Mouse (Mus musculus): ENCODE measurements around the gene Slc29a1. TPM values are rescaled to one million over a fixed set of nuclear protein-coding genes. Genes with fewer than 3 reads are reported as not detected.
A peak's percentile ranks its signal among the peaks of the same experiment; 100 is the strongest.

Slc29a1 gene
- polyA plus RNA-seq, 1 experiment from 2014 or later: 53.4 TPM

- 74% methylated on average over 15 of the region's 15 CpGs for WGBS
- no peaks in the 10 kb centered on the region for H3K9me3 ChIP-seq
- no peaks in the 10 kb centered on the region for H3K36me3 ChIP-seq (replicated peaks)
- peaks cover 17% of the 10 kb centered on the region for H3K27me3 ChIP-seq (replicated peaks; ENCODE audit: low read depth, poor library complexity, severe bottlenecking)
- H3K4me1 ChIP-seq: peaks cover 19% of the 10 kb centered on the region
- H3K4me3 ChIP-seq: no peak overlapping the region
- DNase-seq (ENCODE audit: low spot score): no peak
- H3K27ac ChIP-seq (replicated peaks): no peak overlapping the region
These were observed 7.8 kb upstream of the Slc29a1 start for GRCm38 (mm10) chr17:45606992-45607879.

GRCm38 (mm10) chr17:45602984-45603383 lies 3.6 kb upstream of the Slc29a1 start:
- peaks cover 43% of the 10 kb centered on the region for H3K4me1 ChIP-seq
- no peaks in the 10 kb centered on the region for H3K36me3 ChIP-seq (replicated peaks)
- no peak overlapping the region for H3K27ac ChIP-seq (replicated peaks)
- WGBS: 71% methylated on average over 3 of the region's 3 CpGs
- peaks cover 59% of the 10 kb centered on the region for H3K27me3 ChIP-seq (replicated peaks; ENCODE audit: low read depth, poor library complexity, severe bottlenecking)
- no peak for DNase-seq (ENCODE audit: low spot score)
- H3K4me3 ChIP-seq: no peak overlapping the region
- no peaks in the 10 kb centered on the region for H3K9me3 ChIP-seq

- H3K4me3 ChIP-seq: peak within 1 kb of the TSS; percentile 22
- peaks cover 54% of the 10 kb centered on the region for H3K4me1 ChIP-seq
- peak within 1 kb of the TSS; percentile 63 for H3K27ac ChIP-seq (replicated peaks)
- H3K36me3 ChIP-seq (replicated peaks): no peaks in the 10 kb centered on the region
- 25% methylated on average over 6 of the region's 6 CpGs for WGBS
- peak; percentile 75 for DNase-seq (ENCODE audit: low spot score)
- no peaks in the 10 kb centered on the region for H3K9me3 ChIP-seq
- peaks cover 70% of the 10 kb centered on the region for H3K27me3 ChIP-seq (replicated peaks; ENCODE audit: low read depth, poor library complexity, severe bottlenecking)
These were observed 2.5 kb upstream of the Slc29a1 start, which contains the start of gene Mymx for GRCm38 (mm10) chr17:45601877-45602304. Mymx (minus strand) TSS chr17:45602102.

DNA sequence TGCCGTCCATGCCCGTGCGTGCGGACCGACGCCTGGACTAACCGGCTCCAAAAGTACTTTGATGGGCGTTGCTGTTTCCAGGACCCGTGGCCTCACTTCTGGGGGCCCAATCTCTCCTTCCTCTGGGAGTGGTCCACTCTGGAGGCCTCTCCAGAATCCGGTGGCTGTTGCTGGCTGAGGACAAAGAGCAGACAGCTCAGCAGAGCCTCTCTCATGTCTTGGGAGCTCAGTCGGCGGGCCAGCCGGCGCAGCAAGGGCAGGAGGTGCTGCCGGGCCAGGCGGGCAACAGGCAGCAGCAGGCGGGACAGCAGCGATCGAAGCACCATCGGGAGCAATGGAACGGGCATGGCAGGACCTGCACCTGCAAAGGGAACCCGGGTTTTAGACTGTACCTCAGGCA lies 1.9 kb upstream of the Slc29a1 start:
- WGBS: 8% methylated on average over 22 of the region's 22 CpGs
- Histone ChIP-seq H3K36me3 (replicated peaks) (no peaks in the 10 kb centered on the region), H3K27ac (replicated peaks) (peak overlapping the region; percentile 63), H3K9me3 (no peaks in the 10 kb centered on the region), H3K27me3 (replicated peaks; ENCODE audit: low read depth, poor library complexity, severe bottlenecking) (peaks cover 75% of the 10 kb centered on the region), H3K4me1 (peaks cover 59% of the 10 kb centered on the region), H3K4me3 (peak overlapping the region; percentile 22)
- peak; percentile 50 for DNase-seq (ENCODE audit: low spot score)

DNA sequence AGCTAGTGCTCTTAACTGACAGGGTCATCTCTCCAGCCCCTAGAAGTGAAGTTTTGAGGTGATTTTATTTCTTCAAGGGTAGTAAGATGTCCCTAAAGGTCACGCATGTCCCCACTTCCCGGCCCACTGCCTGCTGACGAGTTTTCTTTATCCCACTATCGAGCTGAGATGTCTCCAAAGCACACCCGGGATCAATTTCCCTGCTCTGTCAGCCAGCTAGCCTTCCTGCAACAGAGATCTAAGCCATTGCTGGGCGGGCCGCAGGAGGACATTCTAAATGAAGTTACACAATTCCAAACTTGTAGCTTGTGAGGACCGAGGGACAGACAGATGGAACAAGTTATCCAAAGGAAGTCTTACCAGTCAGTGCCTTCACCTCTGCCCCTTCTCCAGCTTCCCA lies 861 bp upstream of the Slc29a1 start:
- Histone ChIP-seq H3K27ac (replicated peaks) (peak overlapping the region; percentile 76; the same call in 1 of the 2 replicates), H3K36me3 (replicated peaks) (no peaks in the 10 kb centered on the region), H3K4me3 (0 out of 2 replicates have a peak overlapping the region, but pooled peaks have one; percentile 8), H3K27me3 (replicated peaks; ENCODE audit: low read depth, poor library complexity, severe bottlenecking) (peaks cover 86% of the 10 kb centered on the region), H3K4me1 (peaks cover 70% of the 10 kb centered on the region), H3K9me3 (no peaks in the 10 kb centered on the region)
- peak; percentile 59 for DNase-seq (ENCODE audit: low spot score)
- 22% methylated on average over 8 of the region's 8 CpGs for WGBS

DNA sequence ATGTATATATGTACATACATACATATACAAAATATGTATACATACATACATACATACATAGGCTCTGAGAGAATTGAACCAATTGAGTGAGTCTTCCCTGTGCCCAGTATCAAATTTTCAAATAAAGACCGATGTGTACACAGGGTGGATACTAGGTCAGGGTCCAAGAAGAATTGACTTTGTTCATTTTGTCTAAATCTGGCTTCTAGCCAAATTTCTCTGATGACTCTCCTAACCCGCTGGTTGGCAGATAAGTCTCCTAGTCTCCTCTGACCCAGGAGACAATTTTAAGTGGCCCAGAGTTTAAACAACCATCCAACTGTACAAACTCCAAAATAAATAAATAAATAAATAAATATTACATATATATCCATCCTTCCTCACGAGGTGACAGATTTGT lies 515 bp downstream of the Slc29a1 start:
- no peak for DNase-seq (ENCODE audit: low spot score)
- Histone ChIP-seq H3K9me3 (no peaks in the 10 kb centered on the region), H3K36me3 (replicated peaks) (no peaks in the 10 kb centered on the region), H3K4me1 (peaks cover 84% of the 10 kb centered on the region), H3K4me3 (peak overlapping the region; percentile 58), H3K27ac (replicated peaks) (no peak overlapping the region), H3K27me3 (replicated peaks; ENCODE audit: low read depth, poor library complexity, severe bottlenecking) (peaks cover 99% of the 10 kb centered on the region)
- 56% methylated on average over 3 of the region's 3 CpGs for WGBS

GRCm38 (mm10) chr17:45598376-45598775 lies 1.0 kb downstream of the Slc29a1 start:
- Histone ChIP-seq H3K9me3 (no peaks in the 10 kb centered on the region), H3K4me1 (peaks cover 89% of the 10 kb centered on the region), H3K4me3 (no peak overlapping the region), H3K36me3 (replicated peaks) (no peaks in the 10 kb centered on the region), H3K27me3 (replicated peaks; ENCODE audit: low read depth, poor library complexity, severe bottlenecking) (peaks cover 99% of the 10 kb centered on the region), H3K27ac (replicated peaks) (no peak overlapping the region)
- 92% methylated on average over 2 of the region's 2 CpGs for WGBS
- DNase-seq (ENCODE audit: low spot score): no peak

DNA sequence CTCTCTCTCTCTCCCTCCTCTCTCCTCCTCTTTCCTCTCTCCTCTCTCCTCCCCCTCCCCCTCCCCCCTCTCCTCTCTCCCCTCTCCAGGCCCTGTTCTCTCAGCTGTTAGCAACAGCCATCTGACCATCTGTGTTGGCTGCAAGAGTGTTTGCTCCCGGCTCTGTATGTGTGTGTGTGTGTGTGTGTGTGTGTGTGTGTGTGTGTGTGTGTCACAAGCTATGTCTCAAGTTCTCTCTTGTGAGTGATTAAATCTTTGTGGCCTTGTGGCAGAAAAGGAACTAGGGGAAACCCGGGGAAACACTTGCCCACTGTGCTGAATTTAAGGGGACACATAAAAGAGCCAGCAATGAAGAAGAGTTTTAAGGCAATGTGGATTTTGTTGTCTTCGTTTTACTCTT lies 1.6 kb downstream of the Slc29a1 start:
- H3K4me3 ChIP-seq: no peak overlapping the region
- no peaks in the 10 kb centered on the region for H3K36me3 ChIP-seq (replicated peaks)
- no peaks in the 10 kb centered on the region for H3K9me3 ChIP-seq
- H3K27me3 ChIP-seq (replicated peaks; ENCODE audit: low read depth, poor library complexity, severe bottlenecking): peaks cover 99% of the 10 kb centered on the region
- DNase-seq (ENCODE audit: low spot score): peak; percentile 62
- WGBS: 40% methylated on average over 3 of the region's 3 CpGs
- H3K27ac ChIP-seq (replicated peaks): no peak overlapping the region
- H3K4me1 ChIP-seq: peaks cover 95% of the 10 kb centered on the region

DNA sequence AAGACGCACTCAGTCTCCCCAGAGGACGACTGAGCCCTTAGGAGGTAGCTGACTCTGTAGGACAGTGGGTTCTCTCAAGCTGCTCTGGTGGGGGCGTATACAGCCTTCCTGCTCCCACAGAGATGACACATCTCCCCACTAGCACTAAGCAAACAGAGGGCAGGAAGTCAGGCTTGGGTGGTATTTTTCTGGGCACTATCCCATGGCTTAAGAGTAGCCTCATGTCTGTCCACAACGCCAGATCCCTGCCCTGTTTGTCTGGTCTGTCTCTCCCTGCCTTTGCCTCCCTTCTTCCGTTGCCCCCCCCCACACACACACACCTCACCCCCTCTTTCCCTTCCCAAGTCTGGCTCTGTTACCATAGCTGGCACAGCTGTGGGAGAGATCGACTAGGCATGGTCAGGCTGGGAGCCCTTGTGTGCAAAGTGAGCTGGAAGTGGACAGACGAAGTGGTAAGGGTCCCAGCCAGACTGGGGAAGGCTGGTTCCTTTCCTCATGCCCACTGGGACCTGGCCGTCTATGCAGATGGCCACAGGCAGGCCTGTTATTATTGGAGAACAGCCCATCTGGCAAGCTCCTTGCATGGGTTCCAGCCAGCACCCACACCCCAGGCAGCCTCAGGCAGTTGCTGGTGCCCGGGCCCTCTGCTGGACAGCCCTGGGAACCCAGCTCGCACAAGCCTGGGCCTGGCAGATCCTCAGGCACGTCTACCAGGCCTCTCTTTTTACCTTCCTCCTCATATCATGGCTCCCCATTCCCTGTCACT lies 2.6 kb downstream of the Slc29a1 start:
- H3K4me3 ChIP-seq: peak overlapping the region; percentile 68; the same call in 1 of the 2 replicates
- H3K27ac ChIP-seq (replicated peaks): peak overlapping the region; percentile 15; the same call in 1 of the 2 replicates
- H3K27me3 ChIP-seq (replicated peaks; ENCODE audit: low read depth, poor library complexity, severe bottlenecking): peaks cover 98% of the 10 kb centered on the region
- H3K36me3 ChIP-seq (replicated peaks): no peaks in the 10 kb centered on the region
- H3K4me1 ChIP-seq: peaks cover 98% of the 10 kb centered on the region
- WGBS: 25% methylated on average over 11 of the region's 11 CpGs
- no peaks in the 10 kb centered on the region for H3K9me3 ChIP-seq
- peak; percentile 75 for DNase-seq (ENCODE audit: low spot score)

DNA sequence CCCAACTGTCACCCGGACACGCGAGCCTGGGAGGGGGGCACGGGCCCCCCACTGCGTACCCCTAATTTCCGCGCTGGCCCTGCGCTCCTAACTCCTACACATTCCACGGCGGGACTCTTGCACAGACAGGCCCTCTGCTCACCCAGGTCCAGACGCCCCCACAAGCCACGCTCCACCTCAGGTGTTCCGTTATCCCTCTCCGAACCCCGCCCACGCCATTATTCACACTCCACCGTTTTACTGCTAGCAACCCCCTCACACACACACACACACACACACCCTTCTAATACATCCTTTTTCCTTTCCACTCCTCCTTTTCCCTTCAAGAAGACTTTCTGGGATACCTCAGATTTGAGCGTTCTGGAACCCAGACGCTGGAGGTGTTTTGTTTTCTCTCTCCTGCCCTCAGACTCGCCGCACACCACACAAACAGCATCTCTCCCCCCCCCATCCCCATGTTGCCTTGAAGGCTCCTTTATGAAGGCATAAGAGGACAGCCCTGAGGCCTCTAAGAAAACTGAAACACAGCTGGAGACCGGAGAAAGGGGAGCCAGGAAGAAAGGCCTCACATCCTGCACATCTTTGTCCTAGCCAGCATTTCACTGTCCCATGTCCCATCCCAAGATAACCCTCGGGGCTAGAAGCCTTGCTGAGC lies 3.5 kb downstream of the Slc29a1 start:
- H3K27me3 ChIP-seq (replicated peaks; ENCODE audit: low read depth, poor library complexity, severe bottlenecking): peaks cover 90% of the 10 kb centered on the region

DNA sequence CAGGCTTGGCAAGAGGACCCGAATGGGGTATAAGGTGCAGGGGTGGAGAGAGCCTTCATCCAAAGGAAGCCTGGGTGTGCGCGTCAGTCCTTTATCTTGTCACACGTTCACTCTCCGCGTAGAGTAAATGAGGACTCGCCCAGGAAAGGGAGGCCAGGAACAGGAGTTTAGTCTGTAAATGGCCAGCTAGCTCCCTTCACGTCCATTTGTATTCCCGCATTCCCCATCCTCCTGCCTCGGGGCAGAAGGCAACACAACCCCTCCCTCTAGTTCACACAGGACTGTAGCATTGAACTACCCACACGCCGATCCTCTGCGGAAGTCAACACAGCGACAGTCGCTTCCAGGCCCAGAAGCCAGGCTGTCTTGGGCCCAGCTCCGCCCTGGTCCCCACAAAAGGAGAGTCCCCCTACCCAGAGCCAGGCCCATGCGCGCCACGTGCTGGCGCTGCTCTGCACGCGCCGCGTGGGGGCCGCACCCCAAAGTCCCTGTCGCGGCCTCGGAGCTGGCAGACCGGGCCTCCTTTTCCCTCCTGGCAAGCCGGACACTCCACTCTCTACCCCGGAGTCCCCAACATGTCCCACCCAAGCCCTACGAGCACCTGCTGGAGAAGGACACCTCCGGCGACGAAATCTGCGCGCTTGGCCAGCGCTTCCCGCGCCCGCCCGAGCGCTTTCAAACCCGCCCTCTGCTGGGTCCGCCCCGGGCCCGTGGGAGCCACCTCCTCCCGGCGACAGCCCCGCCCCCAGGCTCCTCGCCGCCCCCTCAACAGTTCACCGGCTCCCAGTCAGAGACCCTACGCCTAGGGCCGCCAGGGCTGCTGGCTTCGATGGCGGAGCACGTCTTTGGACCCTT lies 4.3 kb downstream of the Slc29a1 start:
- peak overlapping the region; percentile 68 for H3K4me3 ChIP-seq
- H3K9me3 ChIP-seq: no peaks in the 10 kb centered on the region
- WGBS: 1% methylated on average over 58 of the region's 58 CpGs
- peak; percentile 86 for DNase-seq (ENCODE audit: low spot score)
- H3K4me1 ChIP-seq: peaks cover 98% of the 10 kb centered on the region
- peaks cover under 1% of the 10 kb centered on the region; the same call in 1 of the 2 replicates for H3K36me3 ChIP-seq (replicated peaks)
- peaks cover 82% of the 10 kb centered on the region for H3K27me3 ChIP-seq (replicated peaks; ENCODE audit: low read depth, poor library complexity, severe bottlenecking)
- H3K27ac ChIP-seq (replicated peaks): peak overlapping the region; percentile 79

More for the DNA sequence above, 3.5 kb downstream of the Slc29a1 start:
- WGBS: 3% methylated on average over 23 of the region's 23 CpGs
- peak overlapping the region; percentile 79 for H3K27ac ChIP-seq (replicated peaks)
- peak overlapping the region; percentile 68 for H3K4me3 ChIP-seq
- DNase-seq (ENCODE audit: low spot score): no peak
- no peaks in the 10 kb centered on the region for H3K36me3 ChIP-seq (replicated peaks)
- H3K4me1 ChIP-seq: peaks cover 98% of the 10 kb centered on the region
- H3K9me3 ChIP-seq: no peaks in the 10 kb centered on the region
